ENCODE assay signal across 13 mouse cellular contexts in the genomic region with DNA sequence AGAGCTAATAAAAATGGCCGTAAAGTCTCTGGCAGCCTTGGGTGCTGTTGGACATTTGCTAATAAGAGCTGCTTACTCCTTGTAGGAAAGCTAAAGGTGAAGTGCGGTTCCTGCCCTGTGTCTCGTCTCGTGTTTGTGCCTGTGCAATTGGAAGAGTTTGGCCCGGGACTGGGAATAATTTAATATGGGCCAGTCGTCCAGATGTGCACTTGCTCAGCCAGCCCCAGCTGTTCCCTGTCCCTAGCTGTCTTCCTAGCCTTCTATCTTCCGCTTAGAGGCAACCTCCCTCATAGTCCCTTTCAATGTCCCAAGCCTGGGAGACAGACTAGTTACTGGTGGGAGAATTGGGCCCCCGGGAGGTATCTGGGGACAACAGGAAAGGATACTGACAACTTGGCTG.
DNase-seq lines count a peak whose midpoint lies in the region; ATAC-seq and TF ChIP-seq lines count a peak whose summit lies in the region.
"Had no signal": no experiment of that assay in that cellular context is flagged by ENCODE, and none has a peak within 500 bp of the region (broad histone marks: within the 10 kb centered on the region; RNA-seq: fewer than 3 reads in every experiment).

No protein-coding gene starts in this region.

- intact Hi-C loops in heart, postnatal 14 days (cut with DNase I), result no loop called here

- no peak for ATAC-seq in heart, embryonic 12.5 days (ENCODE audit: insufficient number of reproducible peaks, low FRiP score)
- ATAC-seq in midbrain, embryonic 13.5 days, result no peak
- no peak for ATAC-seq in midbrain, postnatal 0 days (ENCODE audit: low FRiP score)
- ATAC-seq in hindbrain, postnatal 0 days, result 0 out of 2 replicates have a peak, but pooled peaks have one; percentile 4
- ATAC-seq: intestine, embryonic 16.5 days had no signal

- 76% methylated on average over 8 of the region's 8 CpGs for WGBS in heart, embryonic 12.5 days
- 77% methylated on average over 8 of the region's 8 CpGs for WGBS in midbrain, embryonic 13.5 days
- 73% methylated on average over 8 of the region's 8 CpGs for WGBS in midbrain, postnatal 0 days
- 57% methylated on average over 8 of the region's 8 CpGs for WGBS in hindbrain, postnatal 0 days

- peaks cover 21% of the 10 kb centered on the region for H3K27me3 ChIP-seq in heart, embryonic 12.5 days (replicated peaks)
- H3K27me3 ChIP-seq in midbrain, embryonic 13.5 days, result 0 out of 2 replicates have a peak, but pooled peaks cover under 1% of the 10 kb centered on the region
- H3K27me3 ChIP-seq in midbrain, postnatal 0 days (ENCODE audit: insufficient read depth, low read length), result no peaks in the 10 kb centered on the region
- no peaks in the 10 kb centered on the region for H3K27me3 ChIP-seq in hindbrain, postnatal 0 days (ENCODE audit: insufficient read depth, low read length)
- H3K27me3 ChIP-seq: liver, embryonic 15.5 days; neural tube, embryonic 12.5 days had no signal

- H3K9ac ChIP-seq in heart, embryonic 12.5 days, result no peak overlapping the region
- no peak overlapping the region for H3K9ac ChIP-seq in midbrain, embryonic 13.5 days (replicated peaks)
- no peak overlapping the region for H3K9ac ChIP-seq in midbrain, postnatal 0 days (replicated peaks; ENCODE audit: low read length, poor library complexity, severe bottlenecking)
- no peak overlapping the region for H3K9ac ChIP-seq in hindbrain, postnatal 0 days (replicated peaks; ENCODE audit: low read length)
- H3K9ac ChIP-seq: liver, embryonic 15.5 days; neural tube, embryonic 12.5 days had no signal

- no peak for TF ChIP-seq CTCF in midbrain, postnatal 0 days (IDR thresholded peaks at IDR 0.05)
- no peak for TF ChIP-seq CTCF in hindbrain, postnatal 0 days (IDR thresholded peaks at IDR 0.05; ENCODE audit: low read depth)

- H3K4me1 ChIP-seq in heart, embryonic 12.5 days (replicated peaks), result no peaks in the 10 kb centered on the region
- peaks cover 31% of the 10 kb centered on the region for H3K4me1 ChIP-seq in midbrain, embryonic 13.5 days (replicated peaks)
- H3K4me1 ChIP-seq in midbrain, postnatal 0 days (ENCODE audit: insufficient read depth, low read length), result peaks cover 7% of the 10 kb centered on the region; the same call in 1 of the 2 replicates
- H3K4me1 ChIP-seq in hindbrain, postnatal 0 days (ENCODE audit: insufficient read depth, low read length), result peaks cover 21% of the 10 kb centered on the region
- H3K4me1 ChIP-seq: liver, embryonic 15.5 days had no signal

- no peaks in the 10 kb centered on the region for H3K9me3 ChIP-seq in heart, embryonic 12.5 days (replicated peaks)
- no peaks in the 10 kb centered on the region for H3K9me3 ChIP-seq in midbrain, embryonic 13.5 days
- no peaks in the 10 kb centered on the region for H3K9me3 ChIP-seq in midbrain, postnatal 0 days (ENCODE audit: low read length)
- no peaks in the 10 kb centered on the region for H3K9me3 ChIP-seq in hindbrain, postnatal 0 days (ENCODE audit: low read length)
- H3K9me3 ChIP-seq: embryonic facial prominence, embryonic 10.5 days; liver, embryonic 15.5 days; neural tube, embryonic 12.5 days had no signal

- H3K27ac ChIP-seq in heart, embryonic 12.5 days (ENCODE audit: poor library complexity, severe bottlenecking), result no peak overlapping the region
- peak overlapping the region; percentile 42; the same call in 1 of the 2 replicates for H3K27ac ChIP-seq in midbrain, embryonic 13.5 days
- H3K27ac ChIP-seq in midbrain, postnatal 0 days (ENCODE audit: low read depth, low read length), result no peak overlapping the region
- H3K27ac ChIP-seq in hindbrain, postnatal 0 days, result peak overlapping the region; percentile 64
- H3K27ac ChIP-seq: embryonic facial prominence, embryonic 10.5 days; liver, embryonic 15.5 days; neural tube, embryonic 12.5 days had no signal

- DNase-seq in heart, postnatal 14 days, result peak; percentile 27 to 49
- DNase-seq in midbrain, postnatal 0 days (ENCODE audit: low spot score), result no peak
- no peak for DNase-seq in hindbrain, postnatal 0 days (ENCODE audit: low spot score)
- no peak for DNase-seq in cerebellum, postnatal 4 days (ENCODE audit: low spot score in 2 of 2)
- DNase-seq in kidney, adult 11 months, result no peak
- DNase-seq: adrenal gland, postnatal 25 days; kidney, postnatal 25 days had no signal

- H3K36me3 ChIP-seq in heart, embryonic 12.5 days, result no peaks in the 10 kb centered on the region
- H3K36me3 ChIP-seq in midbrain, embryonic 13.5 days, result no peaks in the 10 kb centered on the region
- H3K36me3 ChIP-seq in midbrain, postnatal 0 days (ENCODE audit: insufficient read depth, low read length), result no peaks in the 10 kb centered on the region
- no peaks in the 10 kb centered on the region for H3K36me3 ChIP-seq in hindbrain, postnatal 0 days (ENCODE audit: insufficient read depth, low read length)
- H3K36me3 ChIP-seq: embryonic facial prominence, embryonic 10.5 days; liver, embryonic 15.5 days; neural tube, embryonic 12.5 days had no signal

- no peak overlapping the region for H3K4me3 ChIP-seq in heart, embryonic 12.5 days
- no peak overlapping the region for H3K4me3 ChIP-seq in midbrain, embryonic 13.5 days (replicated peaks)
- no peak overlapping the region for H3K4me3 ChIP-seq in midbrain, postnatal 0 days (ENCODE audit: low read depth, low read length)
- H3K4me3 ChIP-seq in hindbrain, postnatal 0 days (ENCODE audit: low read length), result no peak overlapping the region
- H3K4me3 ChIP-seq: embryonic facial prominence, embryonic 10.5 days; liver, embryonic 15.5 days; neural tube, embryonic 12.5 days had no signal

- H3K4me2 ChIP-seq in heart, embryonic 12.5 days, result no peak overlapping the region
- H3K4me2 ChIP-seq in midbrain, embryonic 13.5 days (replicated peaks), result no peak overlapping the region
- no peak overlapping the region for H3K4me2 ChIP-seq in midbrain, postnatal 0 days (ENCODE audit: low read depth, low read length, poor library complexity, severe bottlenecking)
- 0 out of 2 replicates have a peak overlapping the region, but pooled peaks have one; percentile 1 for H3K4me2 ChIP-seq in hindbrain, postnatal 0 days (ENCODE audit: low read depth, low read length)
- H3K4me2 ChIP-seq: liver, embryonic 15.5 days; neural tube, embryonic 12.5 days had no signal

Comparison
In these comparisons a context has a peak if more than half of its experiments do, and no peak if none do; other contexts are left out.
1. H3K27ac ChIP-seq: peak in midbrain, embryonic 13.5 days (single experiment) and hindbrain, postnatal 0 days (single experiment); none in heart, embryonic 12.5 days (single experiment) and midbrain, postnatal 0 days (single experiment).
2. DNase-seq: peak in heart, postnatal 14 days (2 of 2); none in midbrain, postnatal 0 days (single experiment), hindbrain, postnatal 0 days (single experiment), cerebellum, postnatal 4 days (0 of 2) and kidney, adult 11 months (single experiment).